Mouse (Mus musculus): ENCODE data around the gene Cobl.

Cobl gene

DNA sequence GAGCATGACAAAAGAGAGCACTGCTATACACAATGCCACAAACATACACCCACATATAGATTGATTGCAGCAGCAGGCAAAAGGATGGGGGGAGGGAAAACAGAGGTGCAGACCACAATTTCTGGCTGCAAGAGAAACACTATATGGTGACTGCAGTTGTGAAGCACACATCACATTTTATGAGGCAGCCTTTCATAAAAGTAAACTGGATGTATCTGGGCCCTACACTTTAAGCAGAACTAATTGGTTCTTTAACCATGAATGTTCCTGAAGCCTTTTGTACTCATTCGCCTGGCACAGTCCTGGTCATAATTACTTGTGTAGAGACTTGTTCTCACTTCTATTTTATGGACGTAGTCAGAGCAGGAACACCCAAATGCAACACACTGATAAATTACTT lies 19.5 kb downstream of the Cobl start:
- in situ Hi-C loops (cut with MboI, MseI) = no loop called here

DNA sequence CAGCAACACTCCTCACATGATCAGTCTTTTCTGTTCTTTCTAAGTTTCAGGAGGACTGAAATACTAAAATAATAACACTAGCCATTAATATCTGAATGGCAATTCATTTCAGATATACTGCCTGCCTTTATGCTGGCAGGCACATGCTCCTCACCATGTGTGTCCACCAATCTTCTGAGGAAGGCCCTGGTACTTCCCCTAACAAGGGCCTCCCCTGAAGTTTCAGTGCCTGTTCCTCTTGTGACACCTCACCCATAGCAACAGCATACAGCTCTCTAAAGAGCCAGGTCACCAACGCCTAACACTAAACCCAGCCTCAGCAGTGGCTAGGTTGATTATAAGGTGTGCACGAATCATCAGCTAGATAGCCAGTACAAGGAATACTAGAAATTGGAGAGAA lies 20.5 kb downstream of the Cobl start:
- in situ Hi-C loops (cut with MboI, MseI) = no loop called here

DNA sequence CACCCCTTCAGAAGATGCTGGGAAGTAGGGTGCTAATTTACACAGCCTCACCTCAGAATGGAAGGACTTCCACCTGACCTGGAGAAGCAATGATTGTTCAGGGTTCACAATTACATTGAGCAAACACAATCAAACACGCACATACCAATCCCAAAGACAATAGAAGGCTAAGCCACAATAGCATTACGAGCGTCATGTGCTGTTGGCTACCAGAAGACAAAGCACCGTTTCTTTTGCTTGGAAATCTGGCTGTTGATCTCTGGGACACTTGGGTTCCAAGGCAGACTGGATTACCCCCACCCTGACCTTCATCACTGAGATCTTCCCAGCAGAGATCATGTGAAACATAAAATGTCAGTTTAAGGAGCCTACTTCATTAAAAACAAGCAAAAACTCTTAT lies 21.1 kb downstream of the Cobl start:
- in situ Hi-C loops (cut with MboI, MseI) = no loop called here

GRCm38 (mm10) chr11:12443185-12443584 lies 21.6 kb downstream of the Cobl start:
- in situ Hi-C loops (cut with MboI, MseI) = no loop called here

DNA sequence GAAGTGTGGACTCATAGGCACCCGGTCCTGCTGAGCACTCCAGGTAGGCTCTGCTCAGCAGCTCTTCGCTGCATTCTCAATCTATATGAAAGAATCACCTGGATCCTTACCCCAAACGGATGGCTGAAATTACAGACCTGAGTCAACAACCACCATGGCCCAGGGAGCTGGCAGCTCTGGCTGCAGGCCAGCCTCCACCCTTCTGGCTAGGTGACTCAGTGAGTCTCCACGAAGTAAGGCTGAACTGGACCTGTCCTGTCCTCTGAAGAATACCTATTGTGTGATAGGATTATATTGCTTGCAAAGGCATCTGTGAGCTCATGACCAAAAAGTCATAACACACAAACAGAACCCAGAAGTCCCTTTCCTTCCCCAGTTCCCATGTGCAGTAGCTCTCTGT lies 22.5 kb downstream of the Cobl start:
- in situ Hi-C loops (cut with MboI, MseI) = no loop called here

DNA sequence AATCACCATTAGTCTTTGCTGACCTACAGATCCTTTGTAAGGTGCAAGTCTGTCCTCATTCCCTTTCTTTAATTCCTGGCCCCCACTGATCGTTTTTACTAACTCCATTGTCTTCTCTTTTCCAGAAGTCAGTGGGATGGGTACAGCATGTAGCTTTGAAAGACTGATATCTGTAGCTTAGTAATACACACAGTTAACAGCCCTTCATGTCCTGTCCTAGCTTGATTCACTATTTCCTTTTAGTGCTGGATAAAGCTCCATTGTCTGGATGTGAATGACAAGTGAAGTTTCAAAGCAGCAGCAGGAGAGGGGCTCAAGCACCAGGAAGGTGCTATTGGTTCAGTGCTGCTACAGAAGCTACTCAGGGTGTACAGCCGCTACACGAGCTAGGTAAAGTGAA lies 28.9 kb downstream of the Cobl start:
- in situ Hi-C loops (cut with MboI, MseI) = no loop called here

DNA sequence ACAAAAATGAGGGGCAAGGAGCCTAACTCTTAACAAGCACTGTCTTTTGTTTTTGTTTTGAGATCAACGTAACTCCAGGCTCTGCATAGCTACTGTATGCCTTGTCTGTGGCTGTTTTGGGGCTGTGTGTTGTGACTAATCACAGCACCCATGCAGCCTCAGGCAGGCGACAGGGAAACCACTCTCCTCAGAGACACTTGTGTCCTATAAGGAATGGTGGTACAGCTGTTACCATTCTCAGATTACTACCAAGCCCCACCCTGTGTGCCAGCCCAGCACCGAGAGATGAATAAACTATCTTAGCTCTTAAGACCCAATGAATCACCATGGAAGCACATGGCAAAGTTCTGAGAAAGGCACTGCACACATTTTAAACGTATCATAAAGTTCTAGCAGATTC lies 29.7 kb downstream of the Cobl start:
- in situ Hi-C loops (cut with MboI, MseI) = no loop called here

DNA sequence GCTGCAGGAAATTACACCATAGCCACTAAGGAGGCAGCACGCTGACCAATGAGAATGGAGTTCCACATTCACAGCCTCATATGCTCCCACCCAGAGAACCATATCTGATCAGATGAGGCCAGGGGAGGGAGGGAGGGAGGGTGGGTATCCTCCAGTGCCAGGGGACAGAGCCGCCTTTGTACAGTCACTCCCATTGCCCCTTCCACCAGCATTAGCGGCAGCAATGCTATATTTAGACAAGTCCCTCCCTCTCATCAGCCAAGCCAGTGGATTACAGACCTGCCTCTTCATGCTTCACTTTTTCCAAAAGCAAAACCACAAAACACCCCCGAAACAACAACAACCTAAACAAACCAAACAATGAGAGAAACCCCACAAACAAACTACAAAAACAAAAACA lies 30.2 kb downstream of the Cobl start:
- in situ Hi-C loops (cut with MboI, MseI) = no loop called here

GRCm38 (mm10) chr11:12431911-12432310 lies 32.8 kb downstream of the Cobl start:
- in situ Hi-C loops (cut with MboI, MseI) = no loop called here

DNA sequence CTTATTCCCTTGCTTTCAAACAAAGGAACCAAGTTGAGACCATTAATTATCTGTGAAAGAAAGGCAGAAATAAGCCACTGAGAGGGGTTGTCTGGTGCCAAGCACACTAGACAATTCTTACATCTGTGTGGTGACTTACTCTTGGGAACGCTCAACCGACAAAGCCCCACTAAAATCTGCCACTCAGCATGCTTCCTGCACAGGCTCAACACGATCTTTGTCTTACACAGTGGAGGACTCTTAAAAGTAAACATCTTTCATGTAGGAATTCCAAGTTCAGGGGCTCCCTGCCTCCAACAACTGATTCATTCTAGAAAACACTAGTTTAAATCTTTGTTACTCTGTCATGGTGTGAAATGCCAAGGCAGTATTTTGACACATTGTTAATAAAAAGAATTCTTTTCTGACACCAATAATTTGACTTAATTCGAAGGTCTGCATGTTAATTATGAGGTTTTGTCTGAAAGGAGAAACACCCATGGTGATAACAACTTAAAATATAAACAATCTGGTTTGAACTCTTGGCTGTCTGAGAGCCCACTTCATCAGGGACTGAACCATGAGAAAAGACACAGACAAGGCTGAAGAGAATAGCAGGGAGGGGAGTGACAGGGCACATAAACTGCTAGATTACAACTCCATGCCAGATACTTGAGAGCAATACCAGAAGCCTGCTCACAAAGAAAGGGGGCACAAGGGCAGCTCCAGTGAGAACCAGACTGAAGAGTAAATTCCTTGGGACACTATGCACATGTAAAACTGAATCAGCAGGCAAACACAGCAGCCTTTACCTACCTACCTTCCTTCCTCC lies 34.3 kb downstream of the Cobl start:
- in situ Hi-C loops (cut with MboI, MseI) = no loop called here

- in situ Hi-C loops (cut with MboI, MseI) = no loop called here
Observed at GRCm38 (mm10) chr11:12426746-12427145, 38.0 kb downstream of the Cobl start.

- in situ Hi-C loops (cut with MboI, MseI) = no loop called here
Observed at GRCm38 (mm10) chr11:12424205-12424604, 40.6 kb downstream of the Cobl start.

DNA sequence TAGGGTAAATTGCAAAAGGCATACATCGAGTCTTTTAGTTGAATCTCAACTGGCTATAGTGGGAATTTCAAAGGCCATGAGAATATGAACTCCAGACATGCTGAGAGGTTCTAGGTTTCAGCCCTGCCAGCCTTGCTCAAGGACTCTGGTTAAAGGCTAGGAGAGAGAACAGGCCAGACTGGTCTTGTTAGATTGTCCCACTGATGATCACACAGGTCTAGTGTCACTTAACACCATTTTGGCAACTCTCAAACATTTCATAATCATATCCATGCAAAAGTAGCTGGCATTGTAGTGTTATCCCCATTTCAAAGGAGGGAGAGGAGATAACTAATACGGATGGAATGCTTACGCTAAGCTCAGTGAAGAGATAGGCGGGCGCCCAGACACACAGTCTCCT lies 43.6 kb downstream of the Cobl start:
- in situ Hi-C loops (cut with MboI, MseI) = no loop called here

GRCm38 (mm10) chr11:12420146-12420545 lies 44.6 kb downstream of the Cobl start:
- in situ Hi-C loops (cut with MboI, MseI) = no loop called here

DNA sequence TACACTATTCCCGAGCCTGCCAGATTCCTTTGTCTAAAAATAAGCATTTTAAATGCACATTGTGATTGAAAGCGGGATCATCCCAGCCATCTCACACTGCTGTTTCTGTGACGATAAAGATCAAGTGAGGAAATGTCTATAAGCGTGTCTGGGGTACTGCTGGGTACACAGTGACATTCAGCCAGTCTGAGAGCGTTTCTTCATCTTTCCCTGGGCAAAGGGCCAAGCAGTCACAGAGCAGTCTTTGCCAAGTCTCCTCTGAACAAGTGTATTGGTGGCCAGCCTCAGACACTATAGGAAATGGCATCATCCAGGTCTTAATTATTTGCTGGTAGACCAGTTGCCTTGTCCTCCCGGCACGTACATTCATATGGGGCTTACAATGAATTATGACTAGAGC lies 47.9 kb downstream of the Cobl start:
- in situ Hi-C loops (cut with MboI, MseI) = no loop called here

- in situ Hi-C loops (cut with MboI, MseI) = no loop called here
Observed at GRCm38 (mm10) chr11:12415329-12415728, 49.4 kb downstream of the Cobl start.

DNA sequence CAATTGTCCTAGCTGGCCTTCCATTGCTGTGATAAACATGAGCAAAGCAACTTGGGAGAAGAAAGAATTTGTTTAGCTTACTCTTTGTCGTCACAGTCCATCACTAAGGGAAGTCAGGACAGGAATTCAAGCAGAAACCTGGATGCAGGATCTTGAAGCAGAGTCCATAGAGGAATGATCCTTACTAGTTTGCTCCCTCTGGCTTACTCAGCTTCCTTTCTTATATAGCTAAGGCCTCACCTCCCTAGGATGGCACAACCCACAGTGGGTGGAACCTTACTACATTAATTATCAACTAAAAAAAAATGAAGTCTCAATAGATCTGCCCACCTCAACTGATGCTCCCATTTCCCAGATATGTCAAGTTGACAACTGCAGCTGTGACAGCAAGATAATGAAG lies 52.8 kb downstream of the Cobl start:
- in situ Hi-C loops (cut with MboI, MseI) = no loop called here

- in situ Hi-C loops (cut with MboI, MseI) = no loop called here
Observed at GRCm38 (mm10) chr11:12411075-12411807, 53.5 kb downstream of the Cobl start.

GRCm38 (mm10) chr11:12409463-12409862 lies 55.3 kb downstream of the Cobl start:
- in situ Hi-C loops (cut with MboI, MseI) = no loop called here

GRCm38 (mm10) chr11:12407834-12408233 lies 56.9 kb downstream of the Cobl start:
- in situ Hi-C loops (cut with MboI, MseI) = no loop called here

DNA sequence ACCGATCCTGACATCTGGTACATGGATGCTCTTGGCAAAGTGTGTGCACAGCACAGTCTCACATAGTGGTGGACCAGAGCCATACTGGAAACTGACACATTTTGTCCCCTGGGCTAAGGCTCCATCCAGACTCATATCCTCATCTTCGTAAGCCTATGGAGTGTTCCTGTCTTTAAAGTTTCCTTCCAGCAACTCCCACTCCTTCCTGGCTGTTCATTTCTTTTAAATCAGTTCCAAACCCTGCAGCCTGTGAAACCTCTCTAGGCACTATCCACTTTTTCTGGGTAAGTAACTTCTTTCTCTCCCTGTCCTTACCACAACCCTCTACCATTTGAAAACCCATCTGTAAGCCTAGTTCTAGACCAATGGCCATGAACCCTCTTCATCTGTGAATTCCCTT lies 64.9 kb downstream of the Cobl start:
- in situ Hi-C loops (cut with MboI, MseI) = no loop called here

GRCm38 (mm10) chr11:12396196-12396595 lies 68.6 kb downstream of the Cobl start:
- in situ Hi-C loops (cut with MboI, MseI) = no loop called here

DNA sequence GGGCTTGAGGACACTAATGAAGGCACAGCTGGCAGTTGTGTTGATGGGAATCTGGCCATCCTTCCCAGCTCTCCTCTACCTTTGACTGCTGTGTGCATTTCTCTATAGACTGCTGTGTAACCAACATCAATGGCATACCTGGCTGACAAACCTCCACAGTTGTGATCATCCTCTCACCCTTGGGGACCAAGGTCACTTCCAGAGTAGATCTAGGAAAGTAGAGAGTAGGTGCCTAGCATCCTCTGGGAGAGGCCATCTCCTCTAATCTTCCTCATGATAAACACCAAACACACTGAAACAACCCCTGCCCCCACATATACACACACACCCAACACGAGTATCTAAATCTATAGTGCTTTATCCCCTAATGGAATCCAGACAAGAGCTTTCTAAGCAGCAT lies 70.1 kb downstream of the Cobl start:
- in situ Hi-C loops (cut with MboI, MseI) = no loop called here

Measured in T-helper 17 cell (primary cell).